Mouse (Mus musculus): ENCODE results near the gene Olfr362. TPM values are rescaled to one million over a fixed set of nuclear protein-coding genes. Genes with fewer than 3 reads are reported as not detected.
"Not testable (repeated sequence)": the region's sequence is repeated elsewhere in the genome, so short reads cannot be mapped to it uniquely, and the experiment has no call there.

Olfr362 gene
- polyA plus RNA-seq (2016; fragmentation: Nextera tagmentation; extraction: Ambion mirVana) = not detected in 2 replicates

DNA sequence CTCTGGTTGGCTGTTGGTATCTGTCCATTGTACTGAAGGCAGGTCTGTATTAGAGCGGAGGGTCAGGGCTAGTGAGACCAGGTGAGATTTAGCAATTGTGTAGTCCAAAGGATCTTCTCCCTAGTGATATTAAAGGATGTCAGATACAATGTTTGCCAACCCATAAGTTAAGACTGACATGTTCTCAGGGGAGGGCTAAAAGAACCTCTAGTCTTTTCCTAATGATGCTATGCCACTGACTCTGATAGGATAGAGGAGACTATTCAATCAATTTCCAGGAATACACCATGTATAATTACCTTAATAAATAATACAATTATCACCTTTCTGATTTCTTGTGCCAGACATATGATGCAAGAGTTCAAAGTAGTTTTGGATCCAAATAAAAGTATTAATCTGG is at the start of gene Olfr362:
Gene Olfr362, minus strand, starts transcription at position 101 of the 400 bp plus-strand sequence.
- no peak within 1 kb of the TSS for H3K4me3 ChIP-seq
- DNase-seq (ENCODE audit: extremely low spot score, low spot score) = no peak
- H3K9me3 ChIP-seq = peaks cover 26% of the 10 kb centered on the region
- H3K36me3 ChIP-seq (replicated peaks) = no peaks in the 10 kb centered on the region
- no peaks in the 10 kb centered on the region for H3K4me1 ChIP-seq
- H3K27me3 ChIP-seq (ENCODE audit: poor library complexity, severe bottlenecking) = no peaks in the 10 kb centered on the region
- H3K27ac ChIP-seq = no peak within 1 kb of the TSS
- WGBS = 86% methylated on average over 1 of the region's 1 CpGs

DNA sequence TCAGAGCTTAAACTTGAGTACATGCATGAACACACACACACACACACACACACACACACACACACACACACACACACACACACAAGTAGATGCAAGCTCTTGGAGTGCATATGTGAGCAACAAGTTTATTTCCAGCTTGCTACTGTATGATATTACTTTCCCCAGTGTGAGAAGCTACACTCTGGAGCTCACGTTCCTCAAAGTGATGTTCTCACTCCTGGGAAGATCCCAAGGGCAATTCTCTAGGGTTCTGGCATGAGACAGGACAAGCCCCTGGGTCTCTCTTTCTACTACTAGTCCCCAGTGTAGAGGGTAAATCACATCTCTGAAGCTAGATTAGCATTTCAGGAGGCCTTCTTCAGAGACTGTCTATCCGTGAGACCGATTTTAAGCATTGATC is 21.3 kb upstream of the Olfr362 start, which contains the start of gene Olfr364-ps1:
Gene Olfr364-ps1, plus strand, starts transcription at position 301 of the 400 bp plus-strand sequence.
- Histone ChIP-seq H3K9me3 (peaks cover 29% of the 10 kb centered on the region), H3K27ac (no peak within 1 kb of the TSS), H3K4me3 (no peak within 1 kb of the TSS), H3K27me3 (ENCODE audit: poor library complexity, severe bottlenecking) (no peaks in the 10 kb centered on the region), H3K36me3 (replicated peaks) (no peaks in the 10 kb centered on the region), H3K4me1 (no peaks in the 10 kb centered on the region)
- no peak for DNase-seq (ENCODE audit: extremely low spot score, low spot score)
- 89% methylated on average over 3 of the region's 3 CpGs for WGBS

- H3K4me3 ChIP-seq; H3K36me3 ChIP-seq (replicated peaks); H3K27me3 ChIP-seq (ENCODE audit: poor library complexity, severe bottlenecking); H3K4me1 ChIP-seq; H3K27ac ChIP-seq; DNase-seq (ENCODE audit: extremely low spot score, low spot score): not testable (repeated sequence)
- 89% methylated on average over 1 of the region's 1 CpGs for WGBS
- peaks cover 25% of the 10 kb centered on the region for H3K9me3 ChIP-seq
Measured at GRCm38 (mm10) chr2:37089190-37089589, 28.5 kb downstream of the Olfr362 start, which contains the start of gene Olfr361. Gene Olfr361, minus strand, starts transcription at chr2:37089290.

- DNase-seq (ENCODE audit: extremely low spot score, low spot score) = no peak
- H3K4me1 ChIP-seq = no peaks in the 10 kb centered on the region
- H3K9me3 ChIP-seq = peaks cover 33% of the 10 kb centered on the region
- H3K4me3 ChIP-seq = no peak within 1 kb of the TSS
- no peaks in the 10 kb centered on the region for H3K27me3 ChIP-seq (ENCODE audit: poor library complexity, severe bottlenecking)
- H3K36me3 ChIP-seq (replicated peaks) = no peaks in the 10 kb centered on the region
- no peak within 1 kb of the TSS for H3K27ac ChIP-seq
Measured at GRCm38 (mm10) chr2:37065446-37065845, 52.3 kb downstream of the Olfr362 start, which contains the start of gene Olfr360. Gene Olfr360, plus strand, starts transcription at chr2:37065746.

Other genes starting within 250 kb of the Olfr362 start
- gene Olfr352, start 249.4 kb downstream of the Olfr362 start, polyA plus RNA-seq (2016; fragmentation: Nextera tagmentation; extraction: Ambion mirVana) = not detected in 2 replicates
- gene Olfr353, start 225.0 kb downstream of the Olfr362 start, polyA plus RNA-seq (2016; fragmentation: Nextera tagmentation; extraction: Ambion mirVana) = not detected in 2 replicates
- gene Olfr354, start 212.2 kb downstream of the Olfr362 start, polyA plus RNA-seq (2016; fragmentation: Nextera tagmentation; extraction: Ambion mirVana) = not detected in 2 replicates
- not detected in 2 replicates for gene Olfr355, start 189.0 kb downstream of the Olfr362 start, polyA plus RNA-seq (2016; fragmentation: Nextera tagmentation; extraction: Ambion mirVana)
- gene Olfr356, start 180.8 kb downstream of the Olfr362 start, polyA plus RNA-seq (2016; fragmentation: Nextera tagmentation; extraction: Ambion mirVana) = not detected in 2 replicates
- not detected in 2 replicates for gene Olfr357, start 124.1 kb downstream of the Olfr362 start, polyA plus RNA-seq (2016; fragmentation: Nextera tagmentation; extraction: Ambion mirVana)
- not detected in 2 replicates for gene Olfr358, start 108.6 kb downstream of the Olfr362 start, polyA plus RNA-seq (2016; fragmentation: Nextera tagmentation; extraction: Ambion mirVana)
- gene Olfr360, start 52.2 kb downstream of the Olfr362 start, polyA plus RNA-seq (2016; fragmentation: Nextera tagmentation; extraction: Ambion mirVana) = not detected in 2 replicates
- not detected in 2 replicates for gene Olfr361, start 28.6 kb downstream of the Olfr362 start, polyA plus RNA-seq (2016; fragmentation: Nextera tagmentation; extraction: Ambion mirVana)
- gene Olfr364-ps1, start 21.4 kb upstream of the Olfr362 start, polyA plus RNA-seq (2016; fragmentation: Nextera tagmentation; extraction: Ambion mirVana) = not detected in 2 replicates
- not detected in 2 replicates for gene Olfr365, start 70.3 kb upstream of the Olfr362 start, polyA plus RNA-seq (2016; fragmentation: Nextera tagmentation; extraction: Ambion mirVana)
- not detected in 2 replicates for gene Olfr366, start 93.7 kb upstream of the Olfr362 start, polyA plus RNA-seq (2016; fragmentation: Nextera tagmentation; extraction: Ambion mirVana)
- gene Olfr368, start 208.6 kb upstream of the Olfr362 start, polyA plus RNA-seq (2016; fragmentation: Nextera tagmentation; extraction: Ambion mirVana) = not detected in 2 replicates
- 49.5 and 50.8 TPM in 2 replicates for gene Pdcl, start 241.4 kb upstream of the Olfr362 start, polyA plus RNA-seq (2016; fragmentation: Nextera tagmentation; extraction: Ambion mirVana)